Mouse (Mus musculus): ENCODE data around the gene Ppp2r3d.

GRCm38 (mm10) chr9:124412921-124413320, 63.8 kb downstream of the Ppp2r3d start:
- TF ChIP-seq CTCF (IDR thresholded peaks at IDR 0.05; ENCODE audit: extremely low read depth, insufficient read depth, insufficient read length, insufficient replicate concordance) = no peak
- no peak for TF ChIP-seq POLR2A (IDR thresholded peaks at IDR 0.05; ENCODE audit: low read depth, low read length)
